Mouse (Mus musculus) MEL (cell line): Measurements from ENCODE around the gene Atg5. TPM values are rescaled to one million over a fixed set of nuclear protein-coding genes. Genes with fewer than 3 reads are reported as not detected.

Experiments used
- DNase-seq: peaks from one replicate; pipeline ENCODE4 v3.0.0; 2011; ENCODE audit warnings: low read depth, low spot score
- H3K27ac ChIP-seq: 2 replicates; pipeline ENCODE4 v1.5.1; 2012; ENCODE audit warnings: low read depth, mild to moderate bottlenecking, control low read depth, low read length, moderate library complexity; ENCODE audit not compliant: control insufficient read depth
- H3K27me3 ChIP-seq, 2 experiments: fragments of 150-350 bp in 1 of 2; sonication (generic) in 1 of 2; 2 replicates each; pipeline ENCODE4 v1.6.1; 2012; ENCODE audit warnings: low read length in 2 of 2, mild to moderate bottlenecking in 2 of 2, improper control_type of control experiment in 1 of 2, moderate library complexity in 1 of 2; ENCODE audit not compliant: insufficient read depth in 2 of 2, control insufficient read depth in 1 of 2
- H3K36me3 ChIP-seq, 2 experiments: 2 replicates each; pipeline ENCODE4 v1.6.1; 2012 to 2014; ENCODE audit warnings: low read length in 2 of 2, improper control_type of control experiment in 1 of 2, inconsistent platforms in 1 of 2, mild to moderate bottlenecking in 1 of 2; ENCODE audit not compliant: insufficient read depth in 2 of 2, control insufficient read depth in 1 of 2
- H3K4me1 ChIP-seq, 2 experiments: fragments of 150-350 bp in 1 of 2; sonication (generic) in 1 of 2; 2 replicates each; pipeline ENCODE4 v1.6.1; 2012; ENCODE audit warnings: low read length in 2 of 2, improper control_type of control experiment in 1 of 2, mild to moderate bottlenecking in 1 of 2; ENCODE audit not compliant: insufficient read depth in 2 of 2, control insufficient read depth in 1 of 2
- H3K4me3 ChIP-seq, 2 experiments: fragments of 150-350 bp in 1 of 2; sonication (generic) in 1 of 2; 2 replicates each; pipeline ENCODE4 v1.5.1; 2012; ENCODE audit warnings: low read depth in 2 of 2, low read length in 2 of 2, mild to moderate bottlenecking in 2 of 2, moderate library complexity in 2 of 2, control low read depth in 1 of 2, improper control_type of control experiment in 1 of 2; ENCODE audit not compliant: control insufficient read depth in 1 of 2, insufficient read depth in 1 of 2
- H3K79me2 ChIP-seq: 2 replicates; pipeline ENCODE4 v1.6.1; 2012; ENCODE audit warnings: mild to moderate bottlenecking, low read length, moderate library complexity; ENCODE audit not compliant: control insufficient read depth, poor library complexity, insufficient read depth
- H3K9ac ChIP-seq: 2 replicates; pipeline ENCODE4 v1.6.1; 2012; ENCODE audit warnings: low read depth, mild to moderate bottlenecking, control low read depth, low read length, moderate library complexity; ENCODE audit not compliant: control insufficient read depth, poor library complexity, severe bottlenecking
- H3K9me3 ChIP-seq: fragments of 150-350 bp; sonication (generic); replicated peaks from 2 replicates; pipeline ENCODE4 v1.6.1; 2012; ENCODE audit warnings: mild to moderate bottlenecking, low read length, improper control_type of control experiment, moderate library complexity; ENCODE audit not compliant: insufficient read depth
- BHLHE40 ChIP-seq: IDR thresholded peaks from 2 replicates; pipeline ENCODE4 v1.6.1; 2012; ENCODE audit warnings: low read depth, mild to moderate bottlenecking, inconsistent platforms, low read length, improper control_type of control experiment, borderline replicate concordance
- CHD1 ChIP-seq: IDR thresholded peaks from 2 replicates; pipeline ENCODE4 v1.6.1; 2012; ENCODE audit warnings: low read depth, mild to moderate bottlenecking, inconsistent platforms, low read length, improper control_type of control experiment
- CHD2 ChIP-seq: IDR thresholded peaks from 2 replicates; pipeline ENCODE4 v1.6.1; 2011; ENCODE audit warnings: low read length, improper control_type of control experiment
- ELF1 ChIP-seq: IDR thresholded peaks from 2 replicates; pipeline ENCODE4 v1.6.1; 2014; ENCODE audit warnings: low read depth, mild to moderate bottlenecking, inconsistent platforms, low read length, improper control_type of control experiment, moderate library complexity
- ETS1 ChIP-seq: IDR thresholded peaks from 2 replicates; pipeline ENCODE4 v1.6.1; 2012; ENCODE audit warnings: low read depth, mild to moderate bottlenecking, inconsistent platforms, low read length, improper control_type of control experiment, moderate library complexity
- GABPA ChIP-seq: IDR thresholded peaks from 2 replicates; pipeline ENCODE4 v1.6.1; 2012; ENCODE audit warnings: low read depth, mild to moderate bottlenecking, inconsistent platforms, low read length, improper control_type of control experiment, moderate library complexity
- GATA1 ChIP-seq: IDR thresholded peaks from 2 replicates; pipeline ENCODE4 v1.6.1; 2011; ENCODE audit warnings: low read depth, low read length, improper control_type of control experiment
- KAT2A ChIP-seq: conservative IDR thresholded peaks from 2 replicates; pipeline ENCODE4 v1.6.1; 2012; ENCODE audit warnings: low read depth, low read length, improper control_type of control experiment, inconsistent platforms
- MAFK ChIP-seq: IDR thresholded peaks from 2 replicates; pipeline ENCODE4 v1.6.1; 2011; ENCODE audit warnings: low read depth, mild to moderate bottlenecking, low read length, improper control_type of control experiment, borderline replicate concordance
- MAZ ChIP-seq: IDR thresholded peaks from 2 replicates; pipeline ENCODE4 v1.6.1; 2012; ENCODE audit warnings: low read depth, mild to moderate bottlenecking, inconsistent platforms, low read length, improper control_type of control experiment
- MEF2A ChIP-seq: IDR thresholded peaks from 2 replicates; pipeline ENCODE4 v1.6.1; 2014; ENCODE audit warnings: low read depth, mild to moderate bottlenecking, inconsistent platforms, low read length, improper control_type of control experiment; ENCODE audit not compliant: poor library complexity, insufficient replicate concordance, severe bottlenecking; ENCODE audit errors: extremely low read depth
- MXI1 ChIP-seq: IDR thresholded peaks from 2 replicates; pipeline ENCODE4 v1.6.1; 2011; ENCODE audit warnings: mild to moderate bottlenecking, low read depth, low read length, improper control_type of control experiment
- POLR2AphosphoS2 ChIP-seq: IDR thresholded peaks from 2 replicates; pipeline ENCODE4 v1.6.1; 2011; ENCODE audit warnings: low read length, improper control_type of control experiment
- POLR2AphosphoS5 ChIP-seq: IDR thresholded peaks from 2 replicates; pipeline ENCODE4 v1.6.1; 2012; ENCODE audit warnings: low read depth, borderline replicate concordance, mild to moderate bottlenecking, inconsistent platforms, low read length, moderate library complexity, mixed read lengths
- RAD21 ChIP-seq: IDR thresholded peaks from 2 replicates; pipeline ENCODE4 v1.6.1; 2011; ENCODE audit warnings: mild to moderate bottlenecking, low read depth, low read length, improper control_type of control experiment
- RCOR1 ChIP-seq: IDR thresholded peaks from 2 replicates; pipeline ENCODE4 v1.6.1; 2012; ENCODE audit warnings: low read depth, mild to moderate bottlenecking, inconsistent platforms, low read length, improper control_type of control experiment
- SMC3 ChIP-seq: IDR thresholded peaks from 2 replicates; pipeline ENCODE4 v1.6.1; 2011; ENCODE audit warnings: low read depth, low read length, improper control_type of control experiment
- UBTF ChIP-seq: IDR thresholded peaks from 2 replicates; pipeline ENCODE4 v1.6.1; 2012; ENCODE audit warnings: low read depth, mild to moderate bottlenecking, inconsistent platforms, low read length, improper control_type of control experiment, moderate library complexity, borderline replicate concordance; ENCODE audit not compliant: insufficient read depth
- USF1 ChIP-seq: IDR thresholded peaks from 2 replicates; pipeline ENCODE4 v1.6.1; 2014; ENCODE audit warnings: low read depth, mild to moderate bottlenecking, inconsistent platforms, low read length, improper control_type of control experiment, moderate library complexity
- USF2 ChIP-seq, 2 experiments: IDR thresholded peaks; 2 replicates each; pipeline ENCODE4 v1.6.1; 2011 to 2012; ENCODE audit warnings: improper control_type of control experiment in 2 of 2, low read length in 2 of 2, borderline replicate concordance in 1 of 2, inconsistent platforms in 1 of 2, low read depth in 1 of 2, mild to moderate bottlenecking in 1 of 2; ENCODE audit not compliant: insufficient read depth in 1 of 2
- ZNF384 ChIP-seq: IDR thresholded peaks from 2 replicates; pipeline ENCODE4 v1.6.1; 2012; ENCODE audit warnings: low read depth, mild to moderate bottlenecking, inconsistent platforms, low read length, improper control_type of control experiment
- polyA plus RNA-seq, 2 experiments: library from polyadenylated mRNA; stranded (reverse) in 1 of 2; unstranded in 1 of 2; fragments of >175 nt in 1 of 2; fragments of >200 nt in 1 of 2; gene quantifications; 2 replicates each; pipeline versions ENCODE4 v1.2.1 to v1.2.4; 2012; ENCODE audit warnings: low replicate concordance in 2 of 2, low read depth in 1 of 2; ENCODE audit not compliant: insufficient read length in 2 of 2, insufficient read depth in 1 of 2, missing spikeins in 1 of 2
- total RNA-seq: library from RNA; depleted of rRNA; stranded (reverse); fragments of 300-350 nt; gene quantifications from 2 replicates; pipeline ENCODE4 v1.2.3, GENCODE M21; 2012

Gene Atg5
- total and polyA plus RNA-seq, 3 experiments: 28.8 to 30.2 TPM; not detected in 1

GRCm38 (mm10) chr10:44375501-44375900 lies 107.3 kb downstream of the Atg5 start:
- H3K9ac ChIP-seq: no peak overlapping the region
- H3K79me2 ChIP-seq: no peaks in the 10 kb centered on the region
- no peak for DNase-seq
- no peak for TF ChIP-seq POLR2AphosphoS5
- no peak for TF ChIP-seq BHLHE40
- TF ChIP-seq GABPA: no peak
- TF ChIP-seq ZNF384: no peak
- no peak for TF ChIP-seq MEF2A
- TF ChIP-seq CHD1: no peak
- no peak for TF ChIP-seq SMC3
- no peak for TF ChIP-seq USF2 (IDR thresholded peaks at IDR 0.05; ENCODE audit: borderline replicate concordance in 1 of 2, insufficient read depth in 1 of 2, low read depth in 1 of 2, low read length in 2 of 2)
- TF ChIP-seq CHD2: no peak
- no peak for TF ChIP-seq MXI1
- TF ChIP-seq MAFK: no peak
- no peak for TF ChIP-seq USF1
- TF ChIP-seq ELF1: no peak
- H3K4me1 ChIP-seq: peaks cover 6 to 19% of the 10 kb centered on the region in 2 experiments
- H3K4me3 ChIP-seq: no peak overlapping the region
- no peak overlapping the region for H3K27ac ChIP-seq
- no peaks in the 10 kb centered on the region for H3K9me3 ChIP-seq
- no peaks in the 10 kb centered on the region for H3K27me3 ChIP-seq
- H3K36me3 ChIP-seq: peaks cover 0 to 20% of the 10 kb centered on the region in 2 experiments; a peak in 2 of 4 replicates

- DNase-seq: no peak
- Histone ChIP-seq H3K27ac (no peak overlapping the region), H3K9ac (no peak overlapping the region), H3K27me3 (no peaks in the 10 kb centered on the region), H3K4me3 (no peak overlapping the region), H3K36me3 (peaks cover 0 to 12% of the 10 kb centered on the region in 2 experiments; a peak in 2 of 4 replicates)
- TF ChIP-seq BHLHE40: no peak
- no peak for TF ChIP-seq RCOR1
- no peak for TF ChIP-seq POLR2AphosphoS2
- no peak for TF ChIP-seq POLR2AphosphoS5
- TF ChIP-seq MAFK: no peak
- no peak for TF ChIP-seq ETS1
- no peak for TF ChIP-seq GATA1
- TF ChIP-seq GABPA: no peak
- TF ChIP-seq KAT2A: no peak
- TF ChIP-seq CHD1: no peak
- TF ChIP-seq CHD2: no peak
- no peak for TF ChIP-seq MAZ
- no peak for TF ChIP-seq RAD21
- no peak for TF ChIP-seq UBTF
- TF ChIP-seq, all 39 proteins: peak for 0
- no peaks in the 10 kb centered on the region for H3K79me2 ChIP-seq
- peaks cover 9 to 21% of the 10 kb centered on the region in 2 experiments for H3K4me1 ChIP-seq
- no peaks in the 10 kb centered on the region for H3K9me3 ChIP-seq
These were observed 109.7 kb downstream of the Atg5 start for GRCm38 (mm10) chr10:44377821-44378220.
